Mouse (Mus musculus): Measurements from ENCODE around the gene Mlx.

The Mlx gene

GRCm38 (mm10) chr11:101086756-101087681 lies at the start of gene Mlx:
Gene Mlx (plus strand): TSS chr11:101087277.
- DNase-seq (ENCODE audit: low spot score) = peak; percentile 90

GRCm38 (mm10) chr11:101037795-101038194 lies 49.3 kb upstream of the Mlx start:
- no peak for DNase-seq (ENCODE audit: low spot score)

- no peak for DNase-seq (ENCODE audit: low spot score)
Measured at GRCm38 (mm10) chr11:101045826-101046225, 41.3 kb upstream of the Mlx start.

- DNase-seq (ENCODE audit: low spot score) = no peak
Measured at GRCm38 (mm10) chr11:101046440-101046839, 40.6 kb upstream of the Mlx start.

- DNase-seq (ENCODE audit: low spot score) = no peak
Measured at GRCm38 (mm10) chr11:101047502-101047901, 39.6 kb upstream of the Mlx start.

GRCm38 (mm10) chr11:101050359-101050758 lies 36.7 kb upstream of the Mlx start:
- no peak for DNase-seq (ENCODE audit: low spot score)

- no peak for DNase-seq (ENCODE audit: low spot score)
Measured at GRCm38 (mm10) chr11:101051051-101051493, 36.0 kb upstream of the Mlx start.

GRCm38 (mm10) chr11:101051617-101052016 lies 35.5 kb upstream of the Mlx start:
- DNase-seq (ENCODE audit: low spot score) = no peak

GRCm38 (mm10) chr11:101052751-101053473 lies 34.2 kb upstream of the Mlx start:
- DNase-seq (ENCODE audit: low spot score) = no peak

- DNase-seq (ENCODE audit: low spot score) = no peak
Measured at GRCm38 (mm10) chr11:101053974-101054373, 33.1 kb upstream of the Mlx start.

GRCm38 (mm10) chr11:101055418-101055817 lies 31.7 kb upstream of the Mlx start:
- DNase-seq (ENCODE audit: low spot score) = no peak

GRCm38 (mm10) chr11:101056885-101057284 lies 30.2 kb upstream of the Mlx start:
- DNase-seq (ENCODE audit: low spot score) = no peak

- peak; percentile 68 for DNase-seq (ENCODE audit: low spot score)
Measured at GRCm38 (mm10) chr11:101057860-101058259, 29.2 kb upstream of the Mlx start.

- no peak for DNase-seq (ENCODE audit: low spot score)
Measured at GRCm38 (mm10) chr11:101058726-101059125, 28.4 kb upstream of the Mlx start.

GRCm38 (mm10) chr11:101059473-101059872 lies 27.6 kb upstream of the Mlx start:
- no peak for DNase-seq (ENCODE audit: low spot score)

- DNase-seq (ENCODE audit: low spot score) = no peak
Measured at GRCm38 (mm10) chr11:101060126-101060525, 27.0 kb upstream of the Mlx start.

GRCm38 (mm10) chr11:101061049-101061448 lies 26.0 kb upstream of the Mlx start:
- no peak for DNase-seq (ENCODE audit: low spot score)

GRCm38 (mm10) chr11:101062165-101062884 lies 24.8 kb upstream of the Mlx start:
- DNase-seq (ENCODE audit: low spot score) = no peak

- no peak for DNase-seq (ENCODE audit: low spot score)
Measured at GRCm38 (mm10) chr11:101062971-101063675, 24.0 kb upstream of the Mlx start.

GRCm38 (mm10) chr11:101063676-101064327 lies 23.3 kb upstream of the Mlx start:
- DNase-seq (ENCODE audit: low spot score) = no peak

- DNase-seq (ENCODE audit: low spot score) = no peak
Measured at GRCm38 (mm10) chr11:101064462-101064861, 22.6 kb upstream of the Mlx start.

Data from left cerebral cortex, adult 11 months (tissue).